Mouse (Mus musculus) lung, postnatal 0 days (tissue): Measurements from ENCODE around the gene Btg2.

Experiments used
- CTCF ChIP-seq: IDR thresholded peaks from 2 replicates; pipeline ENCODE4 v1.5.1; 2016; ENCODE audit warnings: antibody characterized with exemption, mild to moderate bottlenecking
- EP300 ChIP-seq: IDR thresholded peaks from 2 replicates; pipeline ENCODE4 v1.6.1; 2016; ENCODE audit warnings: antibody characterized with exemption, mild to moderate bottlenecking, control low read depth

DNA sequence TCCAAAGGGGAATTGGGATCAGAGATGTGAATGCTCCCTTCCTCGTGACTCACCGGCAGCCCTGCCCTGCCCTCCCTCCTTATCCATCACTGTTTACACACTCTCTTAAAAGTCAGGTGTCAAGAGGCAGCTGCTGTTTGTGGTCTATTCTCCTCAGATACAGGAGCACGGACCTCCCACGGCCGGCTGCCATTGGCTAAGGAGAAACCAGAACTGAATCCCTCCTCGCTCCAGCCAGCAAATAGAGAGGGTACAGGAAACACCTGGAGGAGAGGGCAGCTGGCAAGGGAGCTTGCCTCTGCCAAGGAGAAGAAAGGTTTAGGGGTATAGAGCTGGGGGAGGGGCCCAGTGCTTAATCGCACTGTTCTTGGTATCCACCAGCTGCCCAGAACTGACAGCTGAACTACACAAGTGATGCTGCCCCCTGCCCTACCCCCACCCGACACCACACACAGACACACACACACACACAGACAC lies 11.7 kb downstream of the Btg2 start:
- TF ChIP-seq CTCF (no peak), EP300 (peak; percentile 87)
